Mouse (Mus musculus) liver, adult 2 months (tissue): ENCODE measurements around the gene Fgfr2. TPM values are rescaled to one million over a fixed set of nuclear protein-coding genes. Genes with fewer than 3 reads are reported as not detected.

ENCODE experiments used
- DNase-seq: peaks from one replicate; pipeline ENCODE4 v3.0.0-alpha.2; 2011; ENCODE audit warnings: low read depth, low spot score; ENCODE audit errors: extremely low read depth
- H3K27ac ChIP-seq: fragments of 200-500 bp; replicated peaks from 2 replicates; pipeline ENCODE4 v1.5.1; 2012; ENCODE audit warnings: low read depth, mild to moderate bottlenecking, control low read depth, inconsistent platforms, low read length; ENCODE audit not compliant: insufficient read depth
- H3K27me3 ChIP-seq: fragments of 200-500 bp; 2 replicates; pipeline ENCODE4 v1.6.1; 2012; ENCODE audit warnings: mild to moderate bottlenecking, moderate library complexity, low read length, inconsistent platforms; ENCODE audit not compliant: control insufficient read depth, insufficient read depth
- H3K36me3 ChIP-seq: fragments of 200-500 bp; 2 replicates; pipeline ENCODE4 v1.6.1; 2012; ENCODE audit warnings: low read length, inconsistent platforms; ENCODE audit not compliant: control insufficient read depth, insufficient read depth
- H3K4me1 ChIP-seq: fragments of 200-500 bp; 2 replicates; pipeline ENCODE4 v1.6.1; 2011; ENCODE audit warnings: low read length; ENCODE audit not compliant: control insufficient read depth, insufficient read depth
- H3K4me3 ChIP-seq: fragments of 200-500 bp; 2 replicates; pipeline ENCODE4 v1.5.1; 2011; ENCODE audit warnings: low read depth, mild to moderate bottlenecking, control low read depth, low read length, moderate library complexity; ENCODE audit not compliant: insufficient read depth
- H3K79me2 ChIP-seq: fragments of 200-500 bp; 2 replicates; pipeline ENCODE4 v1.6.1; 2012; ENCODE audit warnings: inconsistent platforms, mild to moderate bottlenecking, low read length, moderate library complexity; ENCODE audit not compliant: control insufficient read depth, insufficient read depth
- H3K9ac ChIP-seq: fragments of 200-500 bp; 2 replicates; pipeline ENCODE4 v1.6.1; 2012; ENCODE audit warnings: low read depth, mild to moderate bottlenecking, control low read depth, inconsistent platforms, low read length
- CTCF ChIP-seq: fragments of 200-500 bp; IDR thresholded peaks from 2 replicates; pipeline ENCODE4 v1.5.1; 2011; ENCODE audit warnings: low read depth, low read length, control low read depth
- POLR2A ChIP-seq: fragments of 200-500 bp; IDR thresholded peaks from 2 replicates; pipeline ENCODE4 v1.6.1; 2011; ENCODE audit warnings: low read length, control low read depth; ENCODE audit not compliant: insufficient read depth; ENCODE audit errors: extremely low read depth
- WGBS: fragments of 180-500 bp; shearing (Covaris S2); methylation state at CpG from one replicate; pipeline ENCODE4 v1.1.7; 2018; 5-methylcytosine and 5-hydroxymethylcytosine counted together
- polyA plus RNA-seq: library from polyadenylated mRNA; depleted of rRNA; stranded (reverse); fragments of >200 nt; gene quantifications from 2 replicates; pipeline ENCODE4 v1.2.3, GENCODE M21; 2012
- total RNA-seq: library from RNA; depleted of rRNA; stranded (reverse); fragments of >200 nt; gene quantifications from 2 replicates; pipeline ENCODE4 v1.2.3, GENCODE M21; 2014

The Fgfr2 gene
- total and polyA plus RNA-seq, 2 experiments = 16.7 to 35.2 TPM

DNA sequence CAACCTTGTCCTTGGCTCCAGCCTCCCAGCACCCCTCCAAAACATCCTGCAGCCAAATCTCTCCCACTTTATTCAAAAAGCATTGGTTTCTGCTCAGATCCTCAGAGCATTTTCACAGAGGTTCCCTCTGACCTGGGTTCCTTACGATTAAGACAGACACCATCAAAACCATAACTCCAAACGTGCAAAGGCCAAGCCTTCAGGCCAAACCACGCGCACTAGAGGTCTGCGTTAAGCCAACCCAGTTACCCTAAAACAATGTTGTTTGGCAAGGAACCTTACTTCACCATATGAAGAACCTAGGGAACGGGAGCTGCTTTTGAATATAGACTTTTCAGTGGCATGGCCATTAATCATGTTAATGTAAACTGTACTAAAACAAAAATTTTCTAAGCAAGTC lies 313.4 kb downstream of the Fgfr2 start:
- H3K79me2 ChIP-seq = peaks cover 18% of the 10 kb centered on the region
- no peaks in the 10 kb centered on the region for H3K36me3 ChIP-seq
- H3K4me1 ChIP-seq = peaks cover 9% of the 10 kb centered on the region
- WGBS = 77% methylated on average over 6 of the region's 6 CpGs
- no peak for TF ChIP-seq POLR2A
- TF ChIP-seq CTCF = no peak
- H3K4me3 ChIP-seq = no peak overlapping the region
- H3K27me3 ChIP-seq = no peaks in the 10 kb centered on the region
- H3K27ac ChIP-seq = 0 out of 2 replicates have a peak overlapping the region, but pooled peaks have one; percentile 5
- H3K9ac ChIP-seq = no peak overlapping the region
- no peak for DNase-seq

- peak overlapping the region; percentile 31; the same call in 1 of the 2 replicates for H3K9ac ChIP-seq
- H3K27me3 ChIP-seq = no peaks in the 10 kb centered on the region
- H3K4me3 ChIP-seq = no peak overlapping the region
- peak overlapping the region; percentile 34; the same call in 1 of the 2 replicates for H3K27ac ChIP-seq
- TF ChIP-seq POLR2A (no peak), CTCF (no peak)
- peaks cover 10% of the 10 kb centered on the region for H3K4me1 ChIP-seq
- H3K79me2 ChIP-seq = peaks cover 22% of the 10 kb centered on the region
- no peaks in the 10 kb centered on the region for H3K36me3 ChIP-seq
- DNase-seq = no peak
- 51% methylated on average over 20 of the region's 20 CpGs for WGBS
Observed at GRCm38 (mm10) chr7:132808841-132809682, 314.1 kb downstream of the Fgfr2 start.

GRCm38 (mm10) chr7:132808051-132808796 lies 314.9 kb downstream of the Fgfr2 start:
- Histone ChIP-seq H3K27me3 (no peaks in the 10 kb centered on the region), H3K27ac (no peak overlapping the region), H3K79me2 (peaks cover 30% of the 10 kb centered on the region), H3K4me3 (no peak overlapping the region), H3K36me3 (no peaks in the 10 kb centered on the region), H3K9ac (no peak overlapping the region), H3K4me1 (peaks cover 17% of the 10 kb centered on the region)
- TF ChIP-seq CTCF = no peak
- TF ChIP-seq POLR2A = no peak
- WGBS = 73% methylated on average over 7 of the region's 7 CpGs
- DNase-seq = no peak

DNA sequence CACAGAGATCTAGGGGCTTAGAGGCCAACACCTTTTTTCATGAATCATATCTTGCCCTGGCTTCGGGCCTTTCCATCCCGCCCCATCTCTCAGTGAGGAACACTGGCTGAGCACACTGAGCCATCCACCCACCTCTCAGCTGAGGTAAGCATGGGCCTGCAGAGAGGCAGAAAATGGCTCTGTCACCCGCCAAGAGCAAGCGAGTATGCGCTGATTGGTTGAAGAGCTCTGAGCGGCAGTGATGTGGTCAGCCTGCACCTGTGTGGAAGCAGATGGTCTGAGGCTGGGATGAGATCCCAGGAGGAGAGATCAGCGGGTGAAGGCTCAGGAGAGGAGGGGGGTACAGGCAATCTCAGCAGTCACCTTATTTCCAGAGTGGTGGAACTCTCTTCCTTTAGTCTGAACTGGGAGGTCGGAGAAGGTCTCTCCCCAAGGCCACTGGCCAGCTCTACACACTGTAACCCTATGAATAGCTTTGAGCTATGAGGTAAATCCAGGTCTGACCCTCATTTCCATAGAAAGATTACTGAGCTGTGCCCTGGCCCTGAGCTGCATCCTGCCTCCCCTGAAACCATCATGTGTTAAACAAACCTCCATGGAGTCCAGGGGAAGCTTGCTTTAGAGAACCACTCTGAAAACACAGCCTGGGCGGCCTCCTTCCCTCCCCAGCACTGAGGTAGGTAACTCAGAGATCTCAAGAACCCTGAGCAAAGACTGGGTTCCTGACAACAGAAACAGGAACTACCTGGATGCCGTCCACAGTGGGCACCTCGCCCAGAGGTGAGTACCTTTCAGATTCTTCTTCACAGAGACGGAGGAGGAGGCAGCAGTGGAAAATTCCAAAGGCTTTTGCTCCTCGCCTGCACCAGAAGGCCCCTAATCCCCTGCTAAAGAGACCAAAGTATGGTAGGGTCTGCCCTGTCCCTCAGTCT lies 316.0 kb downstream of the Fgfr2 start:
- Histone ChIP-seq H3K27me3 (no peaks in the 10 kb centered on the region), H3K9ac (no peak overlapping the region), H3K79me2 (peaks cover 31% of the 10 kb centered on the region), H3K27ac (peak overlapping the region; percentile 3; the same call in 1 of the 2 replicates), H3K36me3 (no peaks in the 10 kb centered on the region), H3K4me3 (no peak overlapping the region), H3K4me1 (peaks cover 20% of the 10 kb centered on the region)
- 80% methylated on average over 13 of the region's 13 CpGs for WGBS
- DNase-seq = no peak
- TF ChIP-seq POLR2A = no peak
- TF ChIP-seq CTCF = no peak

GRCm38 (mm10) chr7:132806286-132806685 lies 316.9 kb downstream of the Fgfr2 start:
- no peak overlapping the region for H3K27ac ChIP-seq
- DNase-seq = no peak
- no peaks in the 10 kb centered on the region for H3K36me3 ChIP-seq
- H3K27me3 ChIP-seq = no peaks in the 10 kb centered on the region
- H3K79me2 ChIP-seq = peaks cover 31% of the 10 kb centered on the region
- TF ChIP-seq POLR2A = no peak
- H3K4me3 ChIP-seq = no peak overlapping the region
- H3K9ac ChIP-seq = no peak overlapping the region
- peaks cover 23% of the 10 kb centered on the region for H3K4me1 ChIP-seq
- 73% methylated on average over 5 of the region's 5 CpGs for WGBS
